Mouse (Mus musculus): ENCODE data around the gene Plppr4. TPM values are rescaled to one million over a fixed set of nuclear protein-coding genes. Genes with fewer than 3 reads are reported as not detected.

Gene Plppr4
- total RNA-seq (2021): 100 to 1,000 TPM; 259 to 267 TPM

GRCm38 (mm10) chr3:117360528-117360927 is at the start of gene Plppr4:
Plppr4 (minus strand) TSS chr3:117360876.
- intact Hi-C loops (cut with DNase I): no loop called here
- peak in 1 of 2 experiments; percentile 31 for DNase-seq (ENCODE audit: extremely low spot score in 1 of 2, low spot score in 2 of 2)

GRCm38 (mm10) chr3:117405821-117406220 is 45.1 kb upstream of the Plppr4 start:
- DNase-seq (ENCODE audit: extremely low spot score in 1 of 2, low spot score in 2 of 2): no peak
- intact Hi-C loops (cut with DNase I): no loop called here

GRCm38 (mm10) chr3:117403740-117404139 is 43.1 kb upstream of the Plppr4 start:
- intact Hi-C loops (cut with DNase I): no loop called here
- DNase-seq (ENCODE audit: extremely low spot score in 1 of 2, low spot score in 2 of 2): no peak

DNA sequence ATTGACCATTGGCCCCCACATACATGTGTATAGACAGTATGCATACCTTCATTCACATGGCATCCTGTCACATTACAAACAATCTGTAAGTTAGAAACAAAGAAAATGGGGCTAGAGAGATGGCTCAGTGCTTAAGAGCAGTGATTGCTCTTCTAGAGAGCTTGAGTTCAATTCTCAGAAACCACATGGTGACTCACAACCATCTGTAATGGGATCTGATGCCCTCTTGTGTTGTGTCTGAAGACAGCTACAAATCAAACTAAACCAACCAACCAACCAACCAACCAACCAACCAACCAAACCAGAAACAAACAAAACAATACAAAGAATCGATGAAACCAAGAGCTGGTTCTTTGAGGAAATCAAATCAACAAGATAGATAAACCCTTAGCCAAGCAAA is 5.4 kb upstream of the Plppr4 start:
- intact Hi-C loops (cut with DNase I): no loop called here

DNA sequence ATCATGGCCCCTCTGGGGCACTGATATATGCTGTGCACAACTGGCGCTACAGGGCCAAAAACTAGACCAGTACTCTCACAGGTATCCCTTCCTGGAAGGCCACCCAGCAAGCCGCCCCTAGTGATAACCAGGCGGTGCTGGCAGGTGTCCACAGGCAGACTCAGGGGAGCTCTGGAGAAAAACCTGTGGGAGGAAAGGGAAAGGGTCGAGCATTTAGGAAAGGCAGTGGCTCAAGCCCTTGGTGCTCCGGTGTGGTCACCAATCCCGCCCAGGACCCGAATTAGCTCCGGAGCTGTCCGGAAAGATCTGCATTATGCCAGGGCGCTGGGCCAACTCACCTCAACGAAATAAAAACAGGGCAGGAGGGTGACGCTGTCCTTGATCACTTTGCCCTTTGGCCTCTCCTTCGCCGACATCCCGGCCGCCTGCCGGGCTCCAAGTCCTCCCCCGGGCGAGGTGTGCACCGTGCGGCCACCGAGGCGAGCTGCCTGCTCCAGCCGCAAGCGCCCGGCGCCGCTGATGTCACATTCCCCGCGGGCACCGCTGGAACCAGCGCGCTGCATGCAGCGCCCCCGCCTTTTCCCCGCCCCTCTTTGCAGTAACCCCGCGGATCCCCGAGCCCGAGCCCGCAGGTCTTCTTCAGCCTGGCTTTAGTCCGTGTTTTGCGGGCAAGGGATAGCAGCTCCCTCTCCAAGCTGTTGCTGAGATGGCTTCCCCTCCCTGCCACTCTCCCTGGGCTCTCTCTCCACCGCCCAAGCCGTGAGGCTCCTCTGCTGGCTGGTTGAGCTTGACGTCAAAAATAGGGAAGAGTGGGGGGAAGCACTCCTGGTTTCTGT is 772 bp downstream of the Plppr4 start:
- intact Hi-C loops (cut with DNase I): loop anchor here (10.0 kb wide), 2 partner anchors 75 to 205 kb away; no protein-coding TSS in a partner anchor
- peak; percentile 53 to 80 for DNase-seq (ENCODE audit: extremely low spot score in 1 of 2, low spot score in 2 of 2)

More for the DNA sequence above, 5.4 kb upstream of the Plppr4 start:
- no peak for DNase-seq (ENCODE audit: extremely low spot score in 1 of 2, low spot score in 2 of 2)

- DNase-seq (ENCODE audit: extremely low spot score in 1 of 2, low spot score in 2 of 2): no peak
- intact Hi-C loops (cut with DNase I): loop anchor here (10.0 kb wide), 2 partner anchors 76 to 204 kb away; no protein-coding TSS in a partner anchor
These were observed 1.6 kb downstream of the Plppr4 start for GRCm38 (mm10) chr3:117358981-117359628.

DNA sequence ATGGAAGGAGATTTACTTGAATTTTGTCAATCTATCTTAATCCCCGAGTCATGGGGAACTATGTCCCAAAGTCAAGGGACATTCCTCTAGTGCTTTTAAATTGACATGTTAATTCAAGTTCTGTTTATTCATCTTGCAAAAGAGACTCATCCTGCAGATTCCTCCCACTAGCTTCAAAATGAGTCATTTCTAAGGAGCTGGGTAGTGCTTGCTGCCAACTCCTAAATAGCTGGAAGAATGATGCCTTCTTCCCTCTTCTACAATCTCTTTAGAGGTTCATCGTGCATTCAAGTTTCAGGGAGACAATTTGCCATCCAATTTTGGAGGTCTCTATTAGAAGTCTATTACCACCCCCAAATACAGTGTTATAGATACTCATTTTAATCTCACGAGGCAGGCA is 3.3 kb downstream of the Plppr4 start:
- DNase-seq (ENCODE audit: extremely low spot score in 1 of 2, low spot score in 2 of 2): no peak
- intact Hi-C loops (cut with DNase I): loop anchor here (10.0 kb wide), 2 partner anchors 77 to 203 kb away; no protein-coding TSS in a partner anchor

DNA sequence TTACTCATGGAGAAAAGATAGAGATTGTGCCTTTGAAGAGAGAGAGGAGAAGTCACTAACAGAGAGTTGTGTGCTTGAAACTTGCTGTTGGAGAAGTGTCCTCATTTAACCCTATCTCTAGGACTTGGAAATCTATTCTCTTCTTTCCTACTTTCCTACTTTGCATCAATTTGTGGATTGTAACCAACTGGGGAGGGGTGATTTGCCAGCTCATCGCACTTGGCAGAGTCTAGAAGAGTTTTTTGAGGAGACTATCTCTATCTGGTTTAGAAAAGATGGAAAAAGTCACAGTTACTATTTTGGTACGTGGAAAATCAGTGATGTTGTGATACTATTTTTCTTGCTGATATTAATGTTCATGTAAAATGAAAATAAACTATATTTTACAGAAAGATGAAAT is 6.7 kb downstream of the Plppr4 start:
- peak in 1 of 2 experiments; percentile 31 for DNase-seq (ENCODE audit: extremely low spot score in 1 of 2, low spot score in 2 of 2)
- intact Hi-C loops (cut with DNase I): loop anchor here (10.0 kb wide), 2 partner anchors 81 to 199 kb away; no protein-coding TSS in a partner anchor

GRCm38 (mm10) chr3:117346351-117346750 is 14.3 kb downstream of the Plppr4 start:
- no peak for DNase-seq (ENCODE audit: extremely low spot score in 1 of 2, low spot score in 2 of 2)
- intact Hi-C loops (cut with DNase I): no loop called here

DNA sequence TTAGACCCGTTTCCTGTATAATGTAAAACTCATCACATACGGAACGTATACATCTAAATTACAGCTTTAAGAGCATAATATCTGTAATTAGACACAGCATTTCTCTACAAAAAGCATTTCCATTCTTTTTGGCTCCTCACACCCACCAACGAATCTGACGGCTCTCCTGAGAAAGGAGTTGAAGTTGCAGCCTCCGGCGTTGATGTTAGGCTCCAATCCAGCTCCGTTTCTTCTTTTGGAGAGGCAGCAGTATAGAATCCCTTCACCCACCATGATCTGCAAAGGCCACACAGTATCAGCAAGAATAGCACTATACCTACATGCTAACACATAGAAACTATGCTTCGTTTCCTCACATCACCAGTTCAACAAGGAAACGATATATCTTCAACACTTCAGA is 29.2 kb downstream of the Plppr4 start:
- DNase-seq (ENCODE audit: extremely low spot score in 1 of 2, low spot score in 2 of 2): no peak
- intact Hi-C loops (cut with DNase I): no loop called here

- intact Hi-C loops (cut with DNase I): no loop called here
- DNase-seq (ENCODE audit: extremely low spot score in 1 of 2, low spot score in 2 of 2): no peak
These were observed 31.2 kb downstream of the Plppr4 start for GRCm38 (mm10) chr3:117329485-117329884.

GRCm38 (mm10) chr3:117326551-117326950 is 34.1 kb downstream of the Plppr4 start:
- intact Hi-C loops (cut with DNase I): no loop called here
- no peak for DNase-seq (ENCODE audit: extremely low spot score in 1 of 2, low spot score in 2 of 2)

- intact Hi-C loops (cut with DNase I): no loop called here
- DNase-seq (ENCODE audit: extremely low spot score in 1 of 2, low spot score in 2 of 2): no peak
These were observed 41.0 kb downstream of the Plppr4 start for GRCm38 (mm10) chr3:117319671-117320070.

DNA sequence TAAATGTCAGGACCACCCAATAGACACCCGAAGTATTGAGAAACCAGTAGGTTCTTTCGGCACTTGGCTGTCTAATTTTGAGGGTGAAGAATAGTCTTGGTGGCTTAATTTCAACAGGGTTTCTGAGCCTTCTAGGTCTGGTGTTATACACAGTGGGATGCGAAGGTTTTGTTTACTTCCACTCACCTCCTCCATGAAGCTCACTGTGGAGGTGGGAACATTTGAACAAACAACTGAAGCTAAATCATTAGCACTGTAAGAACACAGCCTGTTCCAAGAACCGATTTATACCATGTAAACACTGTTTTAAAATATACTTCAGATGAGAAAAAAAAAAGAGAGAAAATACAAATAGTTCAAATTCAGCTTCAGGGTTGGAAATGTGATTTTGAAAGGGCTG is 47.3 kb downstream of the Plppr4 start:
- intact Hi-C loops (cut with DNase I): no loop called here
- no peak for DNase-seq (ENCODE audit: extremely low spot score in 1 of 2, low spot score in 2 of 2)

DNA sequence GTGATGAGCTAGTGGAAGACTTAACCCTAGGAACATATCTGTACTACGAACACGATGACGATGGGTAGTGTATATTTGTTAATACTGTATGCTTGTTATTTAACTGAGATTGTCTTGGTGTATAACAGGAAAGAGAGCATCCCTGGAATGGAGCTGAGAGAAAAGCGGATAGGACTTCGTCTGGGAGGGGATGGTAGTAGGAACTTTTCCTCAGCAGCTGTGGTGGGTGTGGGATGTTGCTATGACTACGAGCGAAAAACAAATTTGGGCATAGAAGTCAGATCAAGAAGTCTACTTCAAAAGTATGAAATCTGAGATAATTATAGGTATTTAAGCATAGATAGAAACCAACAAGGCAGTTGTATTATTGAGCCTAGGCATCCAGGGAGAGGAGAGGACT is 48.6 kb downstream of the Plppr4 start:
- DNase-seq (ENCODE audit: extremely low spot score in 1 of 2, low spot score in 2 of 2): no peak
- intact Hi-C loops (cut with DNase I): no loop called here

DNA sequence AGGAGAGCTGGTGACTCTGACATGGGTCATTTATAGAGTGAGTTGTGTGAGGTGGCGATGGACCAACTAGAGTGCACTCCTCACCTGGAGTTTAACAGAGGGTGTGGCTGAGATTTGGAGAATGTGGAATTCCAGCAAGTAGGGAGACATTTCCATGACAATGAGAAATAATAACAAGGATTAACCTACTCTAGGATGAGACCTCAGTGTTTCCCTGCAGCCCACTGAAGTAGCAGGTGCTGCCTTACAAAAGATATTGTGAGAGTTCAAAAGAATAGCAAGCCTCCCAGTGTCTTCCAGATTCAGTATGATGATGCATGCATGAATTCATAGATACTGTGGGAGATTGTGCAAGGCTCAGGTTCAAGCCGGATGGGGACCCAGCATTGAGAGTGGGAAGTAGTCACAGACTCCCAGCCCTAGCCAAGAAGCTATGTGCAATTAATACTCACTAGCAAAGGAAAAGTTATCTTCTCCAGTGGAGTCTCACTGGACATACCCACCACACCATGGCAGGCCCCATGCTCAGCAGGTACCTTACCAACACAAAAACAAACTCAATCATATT is 49.8 kb downstream of the Plppr4 start:
- intact Hi-C loops (cut with DNase I): no loop called here
- DNase-seq (ENCODE audit: extremely low spot score in 1 of 2, low spot score in 2 of 2): no peak

- no peak for DNase-seq (ENCODE audit: extremely low spot score in 1 of 2, low spot score in 2 of 2)
- intact Hi-C loops (cut with DNase I): no loop called here
These were observed 51.1 kb downstream of the Plppr4 start for GRCm38 (mm10) chr3:117309580-117309910.

GRCm38 (mm10) chr3:117308895-117309579 is 51.6 kb downstream of the Plppr4 start:
- intact Hi-C loops (cut with DNase I): no loop called here
- no peak for DNase-seq (ENCODE audit: extremely low spot score in 1 of 2, low spot score in 2 of 2)

GRCm38 (mm10) chr3:117307555-117307954 is 53.1 kb downstream of the Plppr4 start:
- DNase-seq (ENCODE audit: extremely low spot score in 1 of 2, low spot score in 2 of 2): no peak
- intact Hi-C loops (cut with DNase I): no loop called here
